Mouse (Mus musculus) heart, adult 2 months (tissue): ENCODE results near the gene Insig1. TPM values are rescaled to one million over a fixed set of nuclear protein-coding genes. Genes with fewer than 3 reads are reported as not detected.

ENCODE experiments used
- DNase-seq, 2 experiments: peaks; one replicate each; pipeline ENCODE4 v3.0.0; 2021
- H3K27ac ChIP-seq: fragments of 200-600 bp; 2 replicates; pipeline ENCODE4 v1.8.1; 2022
- H3K27me3 ChIP-seq: fragments of 200-500 bp; 2 replicates; pipeline ENCODE4 v1.6.1; 2012; ENCODE audit warnings: mild to moderate bottlenecking, low read length, inconsistent platforms, mixed read lengths; ENCODE audit not compliant: control insufficient read depth, insufficient read depth
- H3K36me3 ChIP-seq: fragments of 200-500 bp; 2 replicates; pipeline ENCODE4 v1.6.1; 2012; ENCODE audit warnings: low read length, inconsistent platforms; ENCODE audit not compliant: control insufficient read depth, insufficient read depth
- H3K4me1 ChIP-seq: fragments of 200-500 bp; 2 replicates; pipeline ENCODE4 v1.6.1; 2011; ENCODE audit warnings: low read length; ENCODE audit not compliant: control insufficient read depth, insufficient read depth
- H3K4me3 ChIP-seq: fragments of 200-600 bp; 2 replicates; pipeline ENCODE4 v1.8.1; 2022
- H3K79me2 ChIP-seq: fragments of 200-500 bp; replicated peaks from 2 replicates; pipeline ENCODE4 v1.6.1; 2012; ENCODE audit warnings: mild to moderate bottlenecking, inconsistent platforms, low read length, moderate library complexity, mixed read lengths; ENCODE audit not compliant: control insufficient read depth, insufficient read depth
- H3K9ac ChIP-seq: fragments of 200-500 bp; 2 replicates; pipeline ENCODE4 v1.6.1; 2012; ENCODE audit warnings: low read depth, mild to moderate bottlenecking, control low read depth, inconsistent platforms, low read length, mixed read lengths
- CTCF ChIP-seq: fragments of 200-600 bp; IDR thresholded peaks from 2 replicates; pipeline ENCODE4 v1.8.1; 2022; ENCODE audit warnings: antibody characterized with exemption, mild to moderate bottlenecking, moderate library complexity
- EP300 ChIP-seq: fragments of 200-500 bp; IDR thresholded peaks from 2 replicates; pipeline ENCODE4 v1.6.1; 2011; ENCODE audit warnings: low read depth, low read length, control low read depth; ENCODE audit not compliant: insufficient read depth
- POLR2A ChIP-seq: fragments of 200-500 bp; IDR thresholded peaks from 2 replicates; pipeline ENCODE4 v1.6.1; 2011; ENCODE audit warnings: mild to moderate bottlenecking, low read depth, low read length, control low read depth; ENCODE audit not compliant: insufficient read depth
- WGBS: fragments of 180-500 bp; shearing (Covaris S2); methylation state at CpG from one replicate; pipeline ENCODE4 v1.1.7; 2018; 5-methylcytosine and 5-hydroxymethylcytosine counted together
- intact Hi-C: fragments of 180-260 bp; cut with DNase I; formaldehyde crosslinking; loops from one replicate; pipeline ENCODE4 v1.15.1; 2025
- polyA plus RNA-seq: library from polyadenylated mRNA; depleted of rRNA; stranded (reverse); fragments of >200 nt; gene quantifications from 2 replicates; pipeline ENCODE4 v1.2.3, GENCODE M21; 2012
- total RNA-seq, 2 experiments: library from RNA; stranded (reverse); gene quantifications; 2 replicates each; pipeline ENCODE4 v1.2.3; 2021

Insig1 gene
- total and polyA plus RNA-seq, 3 experiments: 17.3 to 17.5 (median 17.3) TPM

DNA sequence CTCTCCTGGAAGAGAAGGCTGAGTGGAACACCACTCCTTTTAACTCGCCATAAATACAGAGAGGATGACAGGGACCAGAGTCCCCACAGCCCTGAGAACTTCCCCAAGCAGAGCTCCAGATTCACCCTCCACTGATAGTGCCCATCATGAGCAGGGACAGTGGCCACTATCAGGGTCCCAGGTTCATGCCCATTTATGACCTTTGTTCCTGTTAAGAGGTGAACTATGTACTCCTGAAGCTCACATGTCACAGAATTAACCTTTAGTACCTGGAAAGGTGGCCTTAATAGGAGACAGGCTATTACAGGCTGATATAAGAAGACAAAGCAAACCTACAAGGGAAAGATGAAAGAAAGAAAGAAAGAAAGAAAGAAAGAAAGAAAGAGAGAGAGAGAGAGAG, 35.2 kb upstream of the Insig1 start:
- intact Hi-C loops: no loop called here
- WGBS: 100% methylated on average over 1 of the region's 1 CpGs
- Histone ChIP-seq H3K9ac (no peak overlapping the region), H3K79me2 (no peaks in the 10 kb centered on the region), H3K27me3 (no peaks in the 10 kb centered on the region), H3K4me1 (peaks cover 20% of the 10 kb centered on the region), H3K36me3 (peaks cover 9% of the 10 kb centered on the region; the same call in 1 of the 2 replicates), H3K4me3 (no peak overlapping the region), H3K27ac (peak overlapping the region; percentile 33; the same call in 1 of the 2 replicates)
- peak in 1 of 2 experiments; percentile 12 for DNase-seq
- no peak for TF ChIP-seq EP300
- TF ChIP-seq CTCF: no peak
- TF ChIP-seq POLR2A: no peak

DNA sequence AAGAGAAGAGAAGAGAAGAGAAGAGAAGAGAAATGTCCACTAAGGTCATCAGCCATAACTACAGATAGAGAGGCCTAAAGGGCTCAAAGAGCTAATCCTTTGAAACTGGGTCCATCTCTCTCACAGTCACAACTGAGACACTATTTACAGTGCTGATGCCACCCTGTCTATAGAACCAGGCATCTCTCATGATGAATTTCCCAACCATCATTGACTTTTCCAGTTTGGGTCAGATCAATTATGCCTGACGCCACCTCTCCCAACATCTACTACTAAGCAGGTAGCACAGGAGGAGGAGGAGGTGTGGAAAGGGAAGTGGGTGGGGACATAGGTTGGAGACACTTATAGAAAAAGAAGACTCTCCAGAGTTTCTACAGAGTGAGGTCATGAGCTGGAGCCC, 34.6 kb upstream of the Insig1 start:
- TF ChIP-seq POLR2A (no peak), EP300 (no peak), CTCF (no peak)
- no peak for DNase-seq
- peaks cover 9% of the 10 kb centered on the region; the same call in 1 of the 2 replicates for H3K36me3 ChIP-seq
- no peak overlapping the region for H3K4me3 ChIP-seq
- H3K4me1 ChIP-seq: peaks cover 20% of the 10 kb centered on the region
- no peak overlapping the region for H3K9ac ChIP-seq
- 70% methylated on average over 1 of the region's 1 CpGs for WGBS
- H3K79me2 ChIP-seq: no peaks in the 10 kb centered on the region
- H3K27ac ChIP-seq: peak overlapping the region; percentile 95
- H3K27me3 ChIP-seq: no peaks in the 10 kb centered on the region
- intact Hi-C loops: no loop called here

GRCm38 (mm10) chr5:28037172-28037591, 34.0 kb upstream of the Insig1 start:
- no peaks in the 10 kb centered on the region for H3K27me3 ChIP-seq
- peak overlapping the region; percentile 95 for H3K27ac ChIP-seq
- no peak overlapping the region for H3K4me3 ChIP-seq
- intact Hi-C loops: no loop called here
- H3K79me2 ChIP-seq: no peaks in the 10 kb centered on the region
- TF ChIP-seq CTCF: no peak
- TF ChIP-seq EP300: peak; percentile 92
- TF ChIP-seq POLR2A: no peak
- H3K36me3 ChIP-seq: peaks cover 9% of the 10 kb centered on the region; the same call in 1 of the 2 replicates
- 3% methylated on average over 3 of the region's 3 CpGs for WGBS
- peaks cover 20% of the 10 kb centered on the region for H3K4me1 ChIP-seq
- H3K9ac ChIP-seq: no peak overlapping the region
- peak; percentile 78 to 87 for DNase-seq

GRCm38 (mm10) chr5:28037639-28038038, 33.5 kb upstream of the Insig1 start:
- no peak overlapping the region; the same call in 1 of the 2 replicates for H3K9ac ChIP-seq
- H3K27me3 ChIP-seq: no peaks in the 10 kb centered on the region
- intact Hi-C loops: loop anchor here (2.0 kb wide), 1 partner anchor 33 kb away; the partner anchor contains the start of gene Insig1
- H3K36me3 ChIP-seq: peaks cover 9% of the 10 kb centered on the region; the same call in 1 of the 2 replicates
- peak overlapping the region; percentile 95 for H3K27ac ChIP-seq
- no peak for TF ChIP-seq EP300
- TF ChIP-seq CTCF: no peak
- TF ChIP-seq POLR2A: no peak
- WGBS: 3% methylated on average over 5 of the region's 5 CpGs
- H3K4me1 ChIP-seq: peaks cover 20% of the 10 kb centered on the region
- DNase-seq: peak in 1 of 2 experiments; percentile 62
- no peak overlapping the region for H3K4me3 ChIP-seq
- no peaks in the 10 kb centered on the region for H3K79me2 ChIP-seq

DNA sequence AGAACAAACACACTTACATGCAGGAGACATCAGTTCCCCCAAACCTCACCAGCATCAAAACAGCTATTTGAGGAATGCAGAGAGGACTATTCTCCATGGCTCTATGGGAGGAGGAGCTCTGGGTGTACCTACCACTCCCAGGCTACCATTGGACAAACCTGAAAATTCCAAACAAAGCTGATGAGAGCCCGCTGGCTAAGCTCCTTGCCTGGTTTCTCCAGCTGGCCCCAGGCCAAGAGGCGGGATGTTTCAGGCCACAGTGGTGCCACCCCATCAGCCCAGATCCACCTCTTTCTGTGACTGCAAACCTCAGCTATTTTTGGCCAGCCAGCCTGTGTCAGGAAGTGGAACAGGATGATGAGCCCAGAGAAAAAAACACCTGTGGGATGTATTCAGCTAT, 33.0 kb upstream of the Insig1 start:
- 0% methylated on average over 2 of the region's 2 CpGs for WGBS
- intact Hi-C loops: loop anchor here (2.0 kb wide), 1 partner anchor 33 kb away; the partner anchor contains the start of gene Insig1
- peak; percentile 85 to 89 for DNase-seq
- Histone ChIP-seq H3K27ac (peak overlapping the region; percentile 95), H3K27me3 (no peaks in the 10 kb centered on the region), H3K36me3 (peaks cover 9% of the 10 kb centered on the region; the same call in 1 of the 2 replicates), H3K9ac (no peak overlapping the region), H3K4me3 (no peak overlapping the region), H3K79me2 (no peaks in the 10 kb centered on the region), H3K4me1 (peaks cover 20% of the 10 kb centered on the region)
- TF ChIP-seq EP300 (0 out of 2 replicates have a peak, but pooled peaks have one; percentile 28), POLR2A (no peak), CTCF (no peak)

- no peak overlapping the region for H3K9ac ChIP-seq
- H3K27ac ChIP-seq: peak overlapping the region; percentile 61
- no peaks in the 10 kb centered on the region for H3K79me2 ChIP-seq
- H3K27me3 ChIP-seq: no peaks in the 10 kb centered on the region
- DNase-seq: peak in 1 of 2 experiments; percentile 17
- intact Hi-C loops: loop anchor here (2.0 kb wide), 1 partner anchor 31 kb away; the partner anchor contains the start of gene Insig1
- no peak overlapping the region for H3K4me3 ChIP-seq
- H3K36me3 ChIP-seq: peaks cover 9% of the 10 kb centered on the region; the same call in 1 of the 2 replicates
- no peak for TF ChIP-seq POLR2A
- TF ChIP-seq CTCF: no peak
- no peak for TF ChIP-seq EP300
- peaks cover 20% of the 10 kb centered on the region for H3K4me1 ChIP-seq
- WGBS: 61% methylated on average over 7 of the region's 7 CpGs
These were observed 31.2 kb upstream of the Insig1 start for GRCm38 (mm10) chr5:28039746-28040655.
